Mouse (Mus musculus): Measurements from ENCODE around the gene Gm2a. TPM values are rescaled to one million over a fixed set of nuclear protein-coding genes. Genes with fewer than 3 reads are reported as not detected.

The Gm2a gene
- total and polyA plus RNA-seq, 3 experiments: 0.19 to 0.52 TPM; not detected in 1

- DNase-seq (ENCODE audit: low read depth, low spot score): peak; percentile 39
Observed at GRCm38 (mm10) chr11:55077331-55078231, 20.3 kb upstream of the Gm2a start, which contains the start of gene Ccdc69. TSS of gene Ccdc69 (minus strand) at chr11:55078131.

GRCm38 (mm10) chr11:55078502-55078901 lies 19.4 kb upstream of the Gm2a start:
- H3K4me3 ChIP-seq (ENCODE audit: control insufficient read depth in 1 of 2, insufficient read depth in 1 of 2, low read depth in 2 of 2, low read length in 2 of 2): peak overlapping the region in 1 of 2 experiments; percentile 41; a peak in 1 of 4 replicates
- TF ChIP-seq MAX (IDR thresholded peaks at IDR 0.05; ENCODE audit: low read length): no peak
- TF ChIP-seq ZMIZ1 (IDR thresholded peaks at IDR 0.05; ENCODE audit: low read depth, low read length): no peak
- TF ChIP-seq BHLHE40 (IDR thresholded peaks at IDR 0.05; ENCODE audit: borderline replicate concordance, low read depth, low read length): no peak
- H3K79me2 ChIP-seq (ENCODE audit: control insufficient read depth, insufficient read depth, low read length, poor library complexity): no peaks in the 10 kb centered on the region
- DNase-seq (ENCODE audit: low read depth, low spot score): peak; percentile 25
- peak overlapping the region; percentile 52 for H3K9ac ChIP-seq (ENCODE audit: control insufficient read depth, low read depth, low read length, poor library complexity, severe bottlenecking)
- H3K27ac ChIP-seq (ENCODE audit: control insufficient read depth, low read depth, low read length): no peak overlapping the region
- no peaks in the 10 kb centered on the region; a peak in 1 of 4 replicates for H3K4me1 ChIP-seq (ENCODE audit: control insufficient read depth in 1 of 2, insufficient read depth in 2 of 2, low read length in 2 of 2)
- H3K27me3 ChIP-seq (ENCODE audit: control insufficient read depth in 1 of 2, insufficient read depth in 2 of 2, low read length in 2 of 2): peaks cover 10 to 11% of the 10 kb centered on the region in 2 experiments
- H3K9me3 ChIP-seq (replicated peaks; ENCODE audit: insufficient read depth, low read length): no peaks in the 10 kb centered on the region
- H3K36me3 ChIP-seq (ENCODE audit: control insufficient read depth in 1 of 2, insufficient read depth in 2 of 2, low read length in 2 of 2): no peaks in the 10 kb centered on the region

More at GRCm38 (mm10) chr11:55077331-55078231, 20.3 kb upstream of the Gm2a start, which contains the start of gene Ccdc69:
- peaks cover 10 to 11% of the 10 kb centered on the region in 2 experiments for H3K27me3 ChIP-seq (ENCODE audit: control insufficient read depth in 1 of 2, insufficient read depth in 2 of 2, low read length in 2 of 2)
- no peak within 1 kb of the TSS for H3K27ac ChIP-seq (ENCODE audit: control insufficient read depth, low read depth, low read length)
- no peaks in the 10 kb centered on the region for H3K79me2 ChIP-seq (ENCODE audit: control insufficient read depth, insufficient read depth, low read length, poor library complexity)
- no peaks in the 10 kb centered on the region for H3K36me3 ChIP-seq (ENCODE audit: control insufficient read depth in 1 of 2, insufficient read depth in 2 of 2, low read length in 2 of 2)
- H3K4me3 ChIP-seq (ENCODE audit: control insufficient read depth in 1 of 2, insufficient read depth in 1 of 2, low read depth in 2 of 2, low read length in 2 of 2): peak within 1 kb of the TSS; percentile 34 to 41; a peak in 3 of 4 replicates
- H3K9ac ChIP-seq (ENCODE audit: control insufficient read depth, low read depth, low read length, poor library complexity, severe bottlenecking): peak within 1 kb of the TSS; percentile 52
- no peak for TF ChIP-seq ZNF384 (IDR thresholded peaks at IDR 0.05; ENCODE audit: low read depth, low read length)
- no peak for TF ChIP-seq MAX (IDR thresholded peaks at IDR 0.05; ENCODE audit: low read length)
- TF ChIP-seq ZMIZ1 (IDR thresholded peaks at IDR 0.05; ENCODE audit: low read depth, low read length): no peak
- TF ChIP-seq UBTF (IDR thresholded peaks at IDR 0.05; ENCODE audit: borderline replicate concordance, insufficient read depth, low read depth, low read length): 0 out of 2 replicates have a peak, but pooled peaks have one; percentile 64
- no peak for TF ChIP-seq POLR2AphosphoS5 (IDR thresholded peaks at IDR 0.05; ENCODE audit: borderline replicate concordance, low read depth, low read length)
- no peaks in the 10 kb centered on the region; a peak in 1 of 4 replicates for H3K4me1 ChIP-seq (ENCODE audit: control insufficient read depth in 1 of 2, insufficient read depth in 2 of 2, low read length in 2 of 2)
- no peaks in the 10 kb centered on the region for H3K9me3 ChIP-seq (replicated peaks; ENCODE audit: insufficient read depth, low read length)

- Histone ChIP-seq H3K9me3 (replicated peaks; ENCODE audit: insufficient read depth, low read length) (no peaks in the 10 kb centered on the region), H3K9ac (ENCODE audit: control insufficient read depth, low read depth, low read length, poor library complexity, severe bottlenecking) (no peak overlapping the region), H3K4me3 (ENCODE audit: control insufficient read depth in 1 of 2, insufficient read depth in 1 of 2, low read depth in 2 of 2, low read length in 2 of 2) (no peak overlapping the region), H3K4me1 (ENCODE audit: control insufficient read depth in 1 of 2, insufficient read depth in 2 of 2, low read length in 2 of 2) (no peaks in the 10 kb centered on the region; a peak in 1 of 4 replicates), H3K79me2 (ENCODE audit: control insufficient read depth, insufficient read depth, low read length, poor library complexity) (no peaks in the 10 kb centered on the region), H3K27me3 (ENCODE audit: control insufficient read depth in 1 of 2, insufficient read depth in 2 of 2, low read length in 2 of 2) (peaks cover 10 to 11% of the 10 kb centered on the region in 2 experiments), H3K36me3 (ENCODE audit: control insufficient read depth in 1 of 2, insufficient read depth in 2 of 2, low read length in 2 of 2) (no peaks in the 10 kb centered on the region), H3K27ac (ENCODE audit: control insufficient read depth, low read depth, low read length) (no peak overlapping the region)
- TF ChIP-seq MEF2A (IDR thresholded peaks at IDR 0.05; ENCODE audit: extremely low read depth, insufficient replicate concordance, low read depth, low read length, poor library complexity, severe bottlenecking): no peak
- TF ChIP-seq CTCF (IDR thresholded peaks at IDR 0.05 in 2 of 3, conservative IDR thresholded peaks at IDR 0.05 in 1 of 3; ENCODE audit: control insufficient read depth in 1 of 3, insufficient read depth in 1 of 3, low read depth in 2 of 3, low read length in 3 of 3, poor library complexity in 1 of 3, severe bottlenecking in 1 of 3): no peak
- no peak for TF ChIP-seq MAZ (IDR thresholded peaks at IDR 0.05; ENCODE audit: low read depth, low read length)
- TF ChIP-seq ELF1 (IDR thresholded peaks at IDR 0.05; ENCODE audit: low read depth, low read length): no peak
- TF ChIP-seq KAT2A (conservative IDR thresholded peaks at IDR 0.05; ENCODE audit: low read depth, low read length): no peak
- no peak for TF ChIP-seq RCOR1 (IDR thresholded peaks at IDR 0.05; ENCODE audit: low read depth, low read length)
- no peak for TF ChIP-seq MXI1 (IDR thresholded peaks at IDR 0.05; ENCODE audit: low read depth, low read length)
- no peak for TF ChIP-seq MAFK (IDR thresholded peaks at IDR 0.05; ENCODE audit: borderline replicate concordance, low read depth, low read length)
- TF ChIP-seq BHLHE40 (IDR thresholded peaks at IDR 0.05; ENCODE audit: borderline replicate concordance, low read depth, low read length): no peak
- no peak for TF ChIP-seq GATA1 (IDR thresholded peaks at IDR 0.05; ENCODE audit: low read depth, low read length)
- TF ChIP-seq JUND (IDR thresholded peaks at IDR 0.05; ENCODE audit: low read depth, low read length): no peak
- DNase-seq (ENCODE audit: low read depth, low spot score): no peak
Observed at GRCm38 (mm10) chr11:55079180-55079579, 18.7 kb upstream of the Gm2a start.
